Comparison of ENCODE assay signal across 8 mouse cellular contexts in genomic region chr10:40212443-40213169, GRCm38 (mm10). TPM values are rescaled to one million over a fixed set of nuclear protein-coding genes. Genes with fewer than 3 reads are reported as not detected.
DNase-seq lines count a peak whose midpoint lies in the region; ATAC-seq lines count a peak whose summit lies in the region.

No protein-coding gene starts in this region.

- 40% methylated on average over 13 of the region's 13 CpGs for WGBS in hindbrain, embryonic 10.5 days
- WGBS in lung, embryonic 15.5 days = 34% methylated on average over 13 of the region's 13 CpGs

- no peak overlapping the region for H3K4me3 ChIP-seq in hindbrain, embryonic 10.5 days
- H3K4me3 ChIP-seq in lung, embryonic 15.5 days = no peak overlapping the region

- H3K27me3 ChIP-seq in hindbrain, embryonic 10.5 days (ENCODE audit: insufficient read depth, poor library complexity, severe bottlenecking) = no peaks in the 10 kb centered on the region
- no peaks in the 10 kb centered on the region for H3K27me3 ChIP-seq in lung, embryonic 15.5 days

- peak; percentile 89 for DNase-seq in MN1 (ENCODE audit: low spot score)
- peak; percentile 92 for DNase-seq in cerebellum, adult 9-10 months
- peak; percentile 89 to 97 for DNase-seq in frontal cortex, adult 2 months (ENCODE audit: extremely low spot score in 1 of 2, low spot score in 1 of 2)
- DNase-seq in hindbrain, embryonic 10.5 days (ENCODE audit: low spot score) = peak; percentile 86
- peak; percentile 97 for DNase-seq in layer of hippocampus, adult 9-10 months (ENCODE audit: low spot score)
- DNase-seq in ovary, postnatal 14 days (ENCODE audit: low spot score) = peak; percentile 91
- peak; percentile 90 to 97 for DNase-seq in thymus, postnatal 10 days (ENCODE audit: low spot score in 2 of 2)

- no peak overlapping the region for H3K9ac ChIP-seq in lung, embryonic 15.5 days

- no peak overlapping the region for H3K27ac ChIP-seq in hindbrain, embryonic 10.5 days
- no peak overlapping the region for H3K27ac ChIP-seq in lung, embryonic 15.5 days

- no peaks in the 10 kb centered on the region for H3K36me3 ChIP-seq in hindbrain, embryonic 10.5 days
- no peaks in the 10 kb centered on the region for H3K36me3 ChIP-seq in lung, embryonic 15.5 days

- 0 out of 2 replicates have a peak, but pooled peaks cover 5% of the 10 kb centered on the region for H3K4me1 ChIP-seq in hindbrain, embryonic 10.5 days (replicated peaks)
- H3K4me1 ChIP-seq in lung, embryonic 15.5 days = no peaks in the 10 kb centered on the region

- H3K9me3 ChIP-seq in hindbrain, embryonic 10.5 days = no peaks in the 10 kb centered on the region
- H3K9me3 ChIP-seq in lung, embryonic 15.5 days = no peaks in the 10 kb centered on the region

- ATAC-seq in lung, embryonic 15.5 days (ENCODE audit: borderline replicate concordance, extremely low read depth, low FRiP score, low TSS enrichment) = peak; percentile 90

- H3K4me2 ChIP-seq in lung, embryonic 15.5 days = no peak overlapping the region

RNA-seq across cellular contexts. Expression of gene Rpf2, which starts 34.2 kb away (rescaled TPM):
- polyA plus RNA-seq in frontal cortex, adult 2 months (2012; rRNA removed) = 19.1 and 20.5 TPM in 2 replicates
- polyA plus RNA-seq in hindbrain, embryonic 10.5 days (2016; fragmentation: Nextera tagmentation; extraction: Ambion mirVana) = 74.8 and 91.8 TPM in 2 replicates
- 62.3 and 65.4 TPM in 2 replicates for polyA plus RNA-seq in lung, embryonic 15.5 days (2015; fragmentation: Nextera tagmentation; extraction: Ambion mirVana)

RNA-seq across cellular contexts. Expression of gene Gtf3c6, which starts 45.3 kb away (rescaled TPM):
- 39.6 and 48.8 TPM in 2 replicates for polyA plus RNA-seq in frontal cortex, adult 2 months (2012; rRNA removed)
- polyA plus RNA-seq in hindbrain, embryonic 10.5 days (2016; fragmentation: Nextera tagmentation; extraction: Ambion mirVana) = 140 and 144 TPM in 2 replicates
- polyA plus RNA-seq in lung, embryonic 15.5 days (2015; fragmentation: Nextera tagmentation; extraction: Ambion mirVana) = 81.5 and 90.1 TPM in 2 replicates
